In genomic region chr4:71725889-71726288, GRCm38 (mm10) we compare ENCODE assay signal across 29 mouse cellular contexts. TPM values are rescaled to one million over a fixed set of nuclear protein-coding genes. Genes with fewer than 3 reads are reported as not detected.
DNase-seq lines count a peak whose midpoint lies in the region; ATAC-seq lines count a peak whose summit lies in the region.
"Had no signal": no experiment of that assay in that cellular context is flagged by ENCODE, and none has a peak within 500 bp of the region (broad histone marks: within the 10 kb centered on the region; RNA-seq: fewer than 3 reads in every experiment).

No protein-coding gene starts in this region.

- H3K27ac ChIP-seq in kidney, embryonic 15.5 days = no peak overlapping the region
- H3K27ac ChIP-seq in kidney, embryonic 14.5 days (ENCODE audit: low read depth, low read length) = no peak overlapping the region
- H3K27ac ChIP-seq: embryonic facial prominence, embryonic 10.5 days; embryonic facial prominence, embryonic 12.5 days; forebrain, embryonic 13.5 days; forebrain, embryonic 15.5 days had no signal

- H3K4me2 ChIP-seq in kidney, embryonic 15.5 days = no peak overlapping the region
- no peak overlapping the region for H3K4me2 ChIP-seq in kidney, embryonic 14.5 days (replicated peaks; ENCODE audit: low read depth, low read length)
- H3K4me2 ChIP-seq: embryonic facial prominence, embryonic 12.5 days; forebrain, embryonic 13.5 days; forebrain, embryonic 15.5 days had no signal

- H3K9ac ChIP-seq in kidney, embryonic 15.5 days = no peak overlapping the region
- H3K9ac ChIP-seq in kidney, embryonic 14.5 days (ENCODE audit: low read depth, low read length) = no peak overlapping the region
- H3K9ac ChIP-seq: embryonic facial prominence, embryonic 12.5 days; forebrain, embryonic 13.5 days; forebrain, embryonic 15.5 days; forebrain, postnatal 0 days had no signal

- no peaks in the 10 kb centered on the region for H3K27me3 ChIP-seq in kidney, embryonic 15.5 days
- H3K27me3 ChIP-seq in kidney, embryonic 14.5 days (ENCODE audit: control insufficient read depth, insufficient read depth, low read length) = no peaks in the 10 kb centered on the region
- H3K27me3 ChIP-seq: CH12.LX; embryonic facial prominence, embryonic 12.5 days; forebrain, embryonic 13.5 days; forebrain, embryonic 15.5 days; Patski had no signal

- WGBS in kidney, embryonic 15.5 days = 50% methylated on average over 2 of the region's 2 CpGs
- WGBS in kidney, embryonic 14.5 days = 48% methylated on average over 2 of the region's 2 CpGs

- H3K4me1 ChIP-seq in kidney, embryonic 15.5 days = no peaks in the 10 kb centered on the region
- no peaks in the 10 kb centered on the region for H3K4me1 ChIP-seq in kidney, embryonic 14.5 days (ENCODE audit: control insufficient read depth, insufficient read depth, low read length)
- H3K4me1 ChIP-seq: embryonic facial prominence, embryonic 10.5 days; embryonic facial prominence, embryonic 12.5 days; forebrain, embryonic 13.5 days had no signal

- no peaks in the 10 kb centered on the region for H3K9me3 ChIP-seq in kidney, embryonic 15.5 days (replicated peaks)
- H3K9me3 ChIP-seq in kidney, embryonic 14.5 days (ENCODE audit: control insufficient read depth, low read length) = no peaks in the 10 kb centered on the region; the same call in 1 of the 2 replicates
- H3K9me3 ChIP-seq: embryonic facial prominence, embryonic 10.5 days; embryonic facial prominence, embryonic 12.5 days; forebrain, embryonic 13.5 days; forebrain, embryonic 15.5 days had no signal

- H3K4me3 ChIP-seq in kidney, embryonic 15.5 days (replicated peaks) = no peak overlapping the region
- no peak overlapping the region for H3K4me3 ChIP-seq in kidney, embryonic 14.5 days (ENCODE audit: low read length)
- H3K4me3 ChIP-seq: embryonic facial prominence, embryonic 10.5 days; embryonic facial prominence, embryonic 12.5 days; forebrain, embryonic 13.5 days; forebrain, embryonic 15.5 days had no signal

- peak; percentile 14 to 44 for DNase-seq in cerebellum, postnatal 10 days
- no peak for DNase-seq in cerebellum, adult 9-10 months
- DNase-seq in left cerebral cortex, postnatal 4 days = peak; percentile 55
- DNase-seq in left cerebral cortex, adult 9 months (ENCODE audit: low spot score in 2 of 2) = no peak
- DNase-seq in A20 (ENCODE audit: low read depth, low spot score) = peak; percentile 30
- DNase-seq in gastrocnemius, postnatal 36 days = no peak
- DNase-seq: adrenal gland, adult 8-10 months; adrenal gland, postnatal 25 days; B cell, adult 2 months; cerebellum, adult 11-12 months; cerebellum, adult 2 months; cerebellum, adult 9-11 months; cerebellum, postnatal 25 days; forebrain, postnatal 0 days had no signal

- intact Hi-C loops in left cerebral cortex, postnatal 4 days (cut with DNase I) = no loop called here
- intact Hi-C loops in gastrocnemius, postnatal 36 days (cut with DNase I) = no loop called here

- ATAC-seq in kidney, embryonic 15.5 days (replicated peaks; ENCODE audit: low FRiP score) = peak; percentile 36; the same call in 1 of the 2 replicates
- no peak for ATAC-seq in kidney, embryonic 14.5 days (ENCODE audit: low FRiP score, low TSS enrichment)
- ATAC-seq: activated CD4-positive, CD25-positive, alpha-beta regulatory T cell, adult 4 months; CD4-positive, CD25-positive, alpha-beta regulatory T cell, adult 4 months; forebrain, embryonic 13.5 days; forebrain, embryonic 15.5 days; forebrain, postnatal 0 days; Patski had no signal

- no peaks in the 10 kb centered on the region for H3K36me3 ChIP-seq in kidney, embryonic 15.5 days
- no peaks in the 10 kb centered on the region for H3K36me3 ChIP-seq in kidney, embryonic 14.5 days (ENCODE audit: control insufficient read depth, insufficient read depth, low read length)
- H3K36me3 ChIP-seq: embryonic facial prominence, embryonic 10.5 days; embryonic facial prominence, embryonic 12.5 days; forebrain, embryonic 15.5 days; G1E had no signal

RNA-seq across cellular contexts. Expression of gene Gm11232, which starts 31.9 kb away (rescaled TPM):
- polyA plus RNA-seq in kidney, embryonic 15.5 days (2015; fragmentation: Nextera tagmentation; extraction: Ambion mirVana) = 2.4 TPM in 2 replicates
- 2.4 and 2.7 TPM in 2 replicates for polyA plus RNA-seq in kidney, embryonic 14.5 days (2014; fragmentation: Nextera tagmentation; extraction: Ambion mirVana)
- total RNA-seq in left cerebral cortex, postnatal 4 days (2021) = not detected
- not detected for total RNA-seq in gastrocnemius, postnatal 36 days (2021)
- total RNA-seq: adrenal gland, adult 18-20 months; adrenal gland, adult 8-10 months; adrenal gland, postnatal 25 days; CH12.LX had no signal
- polyA plus RNA-seq: activated CD4-positive, CD25-positive, alpha-beta regulatory T cell, adult 4 months; CD4-positive, CD25-positive, alpha-beta regulatory T cell, adult 4 months; cerebellum, adult 2 months; cortical plate, adult 2 months; embryonic facial prominence, embryonic 14.5 days; forebrain, embryonic 11.5 days; forebrain, embryonic 13.5 days; forebrain, embryonic 15.5 days; forebrain, postnatal 0 days; G1E; Patski had no signal

Comparison
In these comparisons a context has a peak if more than half of its experiments do, and no peak if none do; other contexts are left out.
1. DNase-seq: peak in cerebellum, postnatal 10 days (2 of 2), left cerebral cortex, postnatal 4 days (single experiment) and A20 (single experiment); none in cerebellum, adult 9-10 months (single experiment), left cerebral cortex, adult 9 months (0 of 2) and gastrocnemius, postnatal 36 days (0 of 2).